Mouse (Mus musculus) thymus, postnatal 14 days (tissue): ENCODE data around the gene Anapc5.

Experiments
- DNase-seq: peaks from one replicate; pipeline ENCODE4 v3.0.0; 2021

The Anapc5 gene

GRCm38 (mm10) chr5:122820777-122821523 is at the start of gene Anapc5:
Gene Anapc5 (minus strand): TSS chr5:122821339.
- DNase-seq, result peak; percentile 96

- DNase-seq, result no peak
Observed at GRCm38 (mm10) chr5:122863053-122863452, 41.9 kb upstream of the Anapc5 start.

- no peak for DNase-seq
Observed at GRCm38 (mm10) chr5:122855858-122856257, 34.7 kb upstream of the Anapc5 start.

GRCm38 (mm10) chr5:122852611-122853010 is 31.5 kb upstream of the Anapc5 start:
- DNase-seq, result no peak

GRCm38 (mm10) chr5:122850319-122851002 is 29.3 kb upstream of the Anapc5 start:
- peak; percentile 84 for DNase-seq

GRCm38 (mm10) chr5:122849521-122850318 is 28.6 kb upstream of the Anapc5 start, which contains the start of gene Rnf34:
Gene Rnf34 (plus strand): TSS chr5:122850048.
- DNase-seq, result peak; percentile 99

- no peak for DNase-seq
Observed at GRCm38 (mm10) chr5:122843799-122844198, 22.7 kb upstream of the Anapc5 start.

GRCm38 (mm10) chr5:122841126-122841525 is 20.0 kb upstream of the Anapc5 start:
- no peak for DNase-seq

GRCm38 (mm10) chr5:122832996-122833395 is 11.9 kb upstream of the Anapc5 start:
- DNase-seq, result peak; percentile 39

GRCm38 (mm10) chr5:122832536-122832935 is 11.4 kb upstream of the Anapc5 start:
- DNase-seq, result peak; percentile 49

GRCm38 (mm10) chr5:122825099-122825498 is 4.0 kb upstream of the Anapc5 start:
- no peak for DNase-seq

GRCm38 (mm10) chr5:122824450-122824849 is 3.3 kb upstream of the Anapc5 start:
- DNase-seq, result peak; percentile 68

GRCm38 (mm10) chr5:122823976-122824375 is 2.8 kb upstream of the Anapc5 start:
- peak; percentile 47 for DNase-seq

- no peak for DNase-seq
Observed at GRCm38 (mm10) chr5:122822441-122822840, 1.3 kb upstream of the Anapc5 start.

- no peak for DNase-seq
Observed at GRCm38 (mm10) chr5:122821524-122821885, 366 bp upstream of the Anapc5 start.

- DNase-seq, result no peak
Observed at GRCm38 (mm10) chr5:122812699-122813098, 8.4 kb downstream of the Anapc5 start.

GRCm38 (mm10) chr5:122811364-122812079 is 9.6 kb downstream of the Anapc5 start:
- peak; percentile 83 for DNase-seq

- no peak for DNase-seq
Observed at GRCm38 (mm10) chr5:122805503-122805902, 15.6 kb downstream of the Anapc5 start.

GRCm38 (mm10) chr5:122802706-122803105 is 18.4 kb downstream of the Anapc5 start:
- DNase-seq, result no peak

GRCm38 (mm10) chr5:122801684-122802083 is 19.5 kb downstream of the Anapc5 start:
- no peak for DNase-seq

- no peak for DNase-seq
Observed at GRCm38 (mm10) chr5:122800345-122801010, 20.7 kb downstream of the Anapc5 start.
